Mouse (Mus musculus) lung, embryonic 16.5 days (tissue): ENCODE data around the gene Plekha7. TPM values are rescaled to one million over a fixed set of nuclear protein-coding genes. Genes with fewer than 3 reads are reported as not detected.

Experiments used
- ATAC-seq: fragments of 200-750 bp; cut with Nextera tagmentation; 2 replicates; pipeline ENCODE4 v1.8.0; 2017; ENCODE audit warnings: low read depth, mild to moderate bottlenecking, moderate library complexity
- H3K27ac ChIP-seq: fragments of 300-500 bp; sonication (generic); 2 replicates; pipeline ENCODE4 v1.5.1; 2014; ENCODE audit warnings: mild to moderate bottlenecking, control low read depth, low read length
- H3K27me3 ChIP-seq: fragments of 300-500 bp; sonication (generic); 2 replicates; pipeline ENCODE4 v1.6.1; 2014; ENCODE audit warnings: low read depth, low read length, mixed read lengths; ENCODE audit not compliant: control insufficient read depth, insufficient read depth
- H3K36me3 ChIP-seq: fragments of 300-500 bp; sonication (generic); 2 replicates; pipeline ENCODE4 v1.6.1; 2014; ENCODE audit warnings: low read length; ENCODE audit not compliant: control insufficient read depth, insufficient read depth
- H3K4me1 ChIP-seq: fragments of 300-500 bp; sonication (generic); replicated peaks from 2 replicates; pipeline ENCODE4 v1.6.1; 2014; ENCODE audit warnings: low read length, mixed read lengths; ENCODE audit not compliant: control insufficient read depth, insufficient read depth
- H3K4me2 ChIP-seq: fragments of 300-500 bp; sonication (generic); 2 replicates; pipeline ENCODE4 v1.6.1; 2014; ENCODE audit warnings: low read depth, low read length, control low read depth
- H3K4me3 ChIP-seq: fragments of 300-500 bp; sonication (generic); 2 replicates; pipeline ENCODE4 v1.5.1; 2014; ENCODE audit warnings: mild to moderate bottlenecking, low read length, control low read depth
- H3K9ac ChIP-seq: fragments of 300-500 bp; sonication (generic); 2 replicates; pipeline ENCODE4 v1.6.1; 2014; ENCODE audit warnings: low read length, control low read depth
- H3K9me3 ChIP-seq: fragments of 300-500 bp; sonication (generic); 2 replicates; pipeline ENCODE4 v1.6.1; 2016; ENCODE audit warnings: low read length; ENCODE audit not compliant: control insufficient read depth
- WGBS: fragments of 180-500 bp; shearing (Covaris S2); extraction: QIAGEN DNeasy Blood & Tissue Kit; methylation state at CpG from one replicate; pipeline ENCODE4 v1.1.7; 2014; 5-methylcytosine and 5-hydroxymethylcytosine counted together
- polyA plus RNA-seq: library from polyadenylated mRNA; unstranded; fragments of >200 nt; fragmentation: Nextera tagmentation; extraction: Ambion mirVana; gene quantifications from 2 replicates; pipeline ENCODE4 v1.2.1, GENCODE M21; 2015

Gene Plekha7
- 10.9 and 14.0 TPM in 2 replicates for polyA plus RNA-seq

- peaks cover 14% of the 10 kb centered on the region for H3K4me1 ChIP-seq
- ATAC-seq = peak; percentile 76
These were observed at the start of gene Plekha7 for GRCm38 (mm10) chr7:116307871-116308631. Gene Plekha7 (minus strand): TSS chr7:116308376.

GRCm38 (mm10) chr7:116336226-116336625 is 28.1 kb upstream of the Plekha7 start:
- Histone ChIP-seq H3K9ac (no peak overlapping the region), H3K4me2 (no peak overlapping the region), H3K27me3 (no peaks in the 10 kb centered on the region), H3K4me1 (peaks cover 13% of the 10 kb centered on the region), H3K9me3 (no peaks in the 10 kb centered on the region), H3K36me3 (peaks cover 23% of the 10 kb centered on the region), H3K4me3 (no peak overlapping the region), H3K27ac (peak overlapping the region; percentile 39; the same call in 1 of the 2 replicates)
- 20% methylated on average over 1 of the region's 1 CpGs for WGBS
- no peak for ATAC-seq

More at GRCm38 (mm10) chr7:116307871-116308631, at the start of gene Plekha7:
- H3K27me3 ChIP-seq = peaks cover 10% of the 10 kb centered on the region
- H3K4me3 ChIP-seq = peak within 1 kb of the TSS; percentile 78
- peak within 1 kb of the TSS; percentile 87 for H3K27ac ChIP-seq
- H3K9ac ChIP-seq = peak within 1 kb of the TSS; percentile 67
- H3K4me2 ChIP-seq = peak within 1 kb of the TSS; percentile 99
- H3K9me3 ChIP-seq = no peaks in the 10 kb centered on the region
- WGBS = 0% methylated on average over 44 of the region's 65 CpGs
- no peaks in the 10 kb centered on the region for H3K36me3 ChIP-seq

GRCm38 (mm10) chr7:116335133-116335532 is 27.0 kb upstream of the Plekha7 start:
- Histone ChIP-seq H3K27me3 (no peaks in the 10 kb centered on the region), H3K36me3 (peaks cover 28% of the 10 kb centered on the region), H3K9me3 (no peaks in the 10 kb centered on the region), H3K27ac (no peak overlapping the region), H3K9ac (no peak overlapping the region; the same call in 1 of the 2 replicates), H3K4me1 (peaks cover 13% of the 10 kb centered on the region), H3K4me3 (peak overlapping the region; percentile 88; the same call in 1 of the 2 replicates), H3K4me2 (peak overlapping the region; percentile 83)
- WGBS = 57% methylated on average over 6 of the region's 6 CpGs
- no peak for ATAC-seq

- WGBS = 12% methylated on average over 8 of the region's 8 CpGs
- Histone ChIP-seq H3K4me1 (peaks cover 13% of the 10 kb centered on the region), H3K27ac (peak overlapping the region; percentile 75), H3K27me3 (no peaks in the 10 kb centered on the region), H3K9me3 (no peaks in the 10 kb centered on the region), H3K9ac (peak overlapping the region; percentile 98), H3K4me3 (peak overlapping the region; percentile 88), H3K36me3 (peaks cover 31% of the 10 kb centered on the region), H3K4me2 (peak overlapping the region; percentile 83)
- ATAC-seq = no peak
These were observed 26.5 kb upstream of the Plekha7 start for GRCm38 (mm10) chr7:116334669-116335038.

GRCm38 (mm10) chr7:116333713-116334668 is 25.8 kb upstream of the Plekha7 start, which contains the start of gene Rps13:
Gene Rps13 (minus strand): TSS chr7:116334195.
- Histone ChIP-seq H3K36me3 (peaks cover 27% of the 10 kb centered on the region), H3K9ac (peak within 1 kb of the TSS; percentile 98), H3K4me1 (peaks cover 13% of the 10 kb centered on the region), H3K27me3 (no peaks in the 10 kb centered on the region), H3K9me3 (no peaks in the 10 kb centered on the region), H3K4me3 (peak within 1 kb of the TSS; percentile 88), H3K4me2 (peak within 1 kb of the TSS; percentile 83), H3K27ac (peak within 1 kb of the TSS; percentile 75)
- peak; percentile 99 for ATAC-seq
- under 1% methylated on average over 77 of the region's 78 CpGs for WGBS

- peaks cover 7% of the 10 kb centered on the region for H3K4me1 ChIP-seq
- H3K4me2 ChIP-seq = no peak overlapping the region
- H3K27ac ChIP-seq = no peak overlapping the region
- H3K4me3 ChIP-seq = no peak overlapping the region
- 86% methylated on average over 2 of the region's 2 CpGs for WGBS
- H3K36me3 ChIP-seq = peaks cover 30% of the 10 kb centered on the region
- no peak for ATAC-seq
- no peak overlapping the region for H3K9ac ChIP-seq
- H3K27me3 ChIP-seq = no peaks in the 10 kb centered on the region
- H3K9me3 ChIP-seq = no peaks in the 10 kb centered on the region
These were observed 23.1 kb upstream of the Plekha7 start for GRCm38 (mm10) chr7:116331246-116331645.

- Histone ChIP-seq H3K27ac (no peak overlapping the region), H3K4me2 (no peak overlapping the region), H3K4me1 (peaks cover 7% of the 10 kb centered on the region), H3K27me3 (no peaks in the 10 kb centered on the region), H3K36me3 (peaks cover 30% of the 10 kb centered on the region), H3K9ac (no peak overlapping the region), H3K4me3 (no peak overlapping the region), H3K9me3 (no peaks in the 10 kb centered on the region)
- WGBS = 86% methylated on average over 4 of the region's 4 CpGs
- no peak for ATAC-seq
These were observed 21.7 kb upstream of the Plekha7 start for GRCm38 (mm10) chr7:116329858-116330257.

- peaks cover 7% of the 10 kb centered on the region for H3K4me1 ChIP-seq
- no peak for ATAC-seq
- no peak overlapping the region for H3K9ac ChIP-seq
- H3K4me3 ChIP-seq = no peak overlapping the region
- H3K27me3 ChIP-seq = no peaks in the 10 kb centered on the region
- WGBS = 64% methylated on average over 7 of the region's 7 CpGs
- no peaks in the 10 kb centered on the region for H3K9me3 ChIP-seq
- H3K4me2 ChIP-seq = no peak overlapping the region
- no peak overlapping the region for H3K27ac ChIP-seq
- peaks cover 30% of the 10 kb centered on the region for H3K36me3 ChIP-seq
These were observed 20.6 kb upstream of the Plekha7 start for GRCm38 (mm10) chr7:116328777-116329176.

GRCm38 (mm10) chr7:116327901-116328300 is 19.7 kb upstream of the Plekha7 start:
- Histone ChIP-seq H3K4me2 (no peak overlapping the region), H3K9me3 (no peaks in the 10 kb centered on the region), H3K9ac (no peak overlapping the region), H3K27me3 (no peaks in the 10 kb centered on the region), H3K4me3 (no peak overlapping the region), H3K36me3 (peaks cover 30% of the 10 kb centered on the region), H3K27ac (no peak overlapping the region), H3K4me1 (peaks cover 5% of the 10 kb centered on the region)
- WGBS = 60% methylated on average over 5 of the region's 5 CpGs
- ATAC-seq = no peak
